Mouse (Mus musculus) forebrain, embryonic 12.5 days (tissue): Measurements from ENCODE around the gene Myo3a. TPM values are rescaled to one million over a fixed set of nuclear protein-coding genes. Genes with fewer than 3 reads are reported as not detected.
"Not testable (repeated sequence)": the region's sequence is repeated elsewhere in the genome, so short reads cannot be mapped to it uniquely, and the experiment has no call there.

ENCODE experiments used
- ATAC-seq: fragments of 200-750 bp; cut with Nextera tagmentation; 2 replicates; pipeline ENCODE4 v1.8.0; 2017; ENCODE audit warnings: moderate TSS enrichment; ENCODE audit not compliant: low FRiP score
- H3K27ac ChIP-seq: fragments of 300-500 bp; sonication (generic); 2 replicates; pipeline ENCODE4 v1.5.1; 2016; ENCODE audit warnings: mild to moderate bottlenecking
- H3K27me3 ChIP-seq: fragments of 300-500 bp; sonication (generic); 2 replicates; pipeline ENCODE4 v1.6.1; 2016; ENCODE audit warnings: mild to moderate bottlenecking
- H3K36me3 ChIP-seq: fragments of 300-500 bp; sonication (generic); replicated peaks from 2 replicates; pipeline ENCODE4 v1.6.1; 2016; ENCODE audit warnings: mild to moderate bottlenecking
- H3K4me1 ChIP-seq: fragments of 300-500 bp; sonication (generic); 2 replicates; pipeline ENCODE4 v1.6.1; 2016
- H3K4me2 ChIP-seq: fragments of 300-500 bp; sonication (generic); 2 replicates; pipeline ENCODE4 v1.6.1; 2016; ENCODE audit warnings: mild to moderate bottlenecking, moderate library complexity
- H3K4me3 ChIP-seq: fragments of 300-500 bp; sonication (generic); replicated peaks from 2 replicates; pipeline ENCODE4 v1.5.1; 2016; ENCODE audit warnings: mild to moderate bottlenecking
- H3K9ac ChIP-seq: fragments of 300-500 bp; sonication (generic); 2 replicates; pipeline ENCODE4 v1.6.1; 2016; ENCODE audit warnings: mild to moderate bottlenecking
- H3K9me3 ChIP-seq: fragments of 300-500 bp; sonication (generic); 2 replicates; pipeline ENCODE4 v1.6.1; 2016
- WGBS: fragments of 180-500 bp; shearing (Covaris S2); methylation state at CpG from one replicate; pipeline ENCODE4 v1.1.7; 2016; 5-methylcytosine and 5-hydroxymethylcytosine counted together
- polyA plus RNA-seq: library from polyadenylated mRNA; unstranded; fragments of >200 nt; fragmentation: Nextera tagmentation; extraction: Ambion mirVana; gene quantifications from 2 replicates; pipeline ENCODE4 v1.2.1, GENCODE M21; 2016

The Myo3a gene
- polyA plus RNA-seq, 1 experiment from 2014 or later, result 0.15 TPM

DNA sequence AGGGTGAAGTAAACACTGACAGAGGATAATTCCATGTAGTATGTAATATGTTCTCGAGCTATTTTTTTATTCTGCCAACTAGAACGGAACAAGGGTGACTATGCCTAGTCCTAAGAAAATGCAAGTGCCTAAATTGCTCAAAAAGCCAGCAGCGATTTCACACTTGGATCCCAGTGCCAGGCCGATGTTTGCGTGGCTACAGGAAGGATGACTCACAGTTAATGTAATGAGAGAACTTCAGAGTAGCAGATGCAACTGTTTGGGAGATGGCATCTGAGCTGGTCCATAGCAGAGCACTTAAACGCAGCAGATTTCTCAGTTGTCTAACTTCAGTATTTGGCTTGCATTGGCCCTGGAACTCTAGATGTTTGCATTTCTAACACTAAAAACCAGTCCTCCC, 321.1 kb downstream of the Myo3a start:
- no peak overlapping the region for H3K4me3 ChIP-seq
- H3K27me3 ChIP-seq, result no peaks in the 10 kb centered on the region
- H3K36me3 ChIP-seq, result no peaks in the 10 kb centered on the region
- H3K4me1 ChIP-seq, result no peaks in the 10 kb centered on the region
- ATAC-seq, result no peak
- WGBS, result 91% methylated on average over 6 of the region's 6 CpGs
- no peak overlapping the region for H3K27ac ChIP-seq
- no peak overlapping the region for H3K4me2 ChIP-seq
- no peak overlapping the region for H3K9ac ChIP-seq
- no peaks in the 10 kb centered on the region for H3K9me3 ChIP-seq

DNA sequence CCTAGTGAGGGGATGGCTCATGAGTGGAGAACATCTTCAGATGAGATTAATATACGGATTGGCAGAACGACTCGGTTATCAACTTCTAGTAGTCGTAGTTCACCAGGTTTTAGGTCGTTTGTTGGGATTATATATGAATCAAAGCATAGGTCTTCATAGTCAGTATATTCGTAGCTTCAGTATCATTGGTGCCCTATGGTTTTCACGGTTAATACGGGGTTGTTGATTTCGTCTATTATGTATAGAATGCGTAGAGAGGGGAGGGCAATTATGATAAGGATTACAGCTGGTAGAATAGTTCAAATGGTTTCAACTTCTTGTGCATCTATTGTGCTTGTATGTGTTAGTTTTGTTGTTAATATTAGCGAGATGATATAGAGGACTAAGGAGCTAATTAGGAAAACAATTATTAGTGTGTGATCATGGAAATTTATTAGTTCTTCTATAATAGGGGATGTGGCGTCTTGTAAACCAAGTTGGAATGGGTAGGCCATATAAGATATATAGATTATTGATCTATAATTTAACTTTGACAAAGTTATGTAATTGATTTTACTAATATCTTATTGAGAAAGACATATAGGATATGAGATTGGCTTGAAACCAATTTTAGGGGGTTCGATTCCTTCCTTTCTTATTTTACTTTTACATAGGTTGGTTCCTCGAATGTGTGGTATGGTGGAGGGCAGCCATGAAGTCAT, 360.3 kb downstream of the Myo3a start:
- ATAC-seq, result peak; percentile 86
- not testable (repeated sequence) for H3K27ac ChIP-seq, H3K9ac ChIP-seq, H3K9me3 ChIP-seq, H3K27me3 ChIP-seq, H3K4me2 ChIP-seq, H3K4me1 ChIP-seq, H3K4me3 ChIP-seq, H3K36me3 ChIP-seq
- 88% methylated on average over 14 of the region's 14 CpGs for WGBS

DNA sequence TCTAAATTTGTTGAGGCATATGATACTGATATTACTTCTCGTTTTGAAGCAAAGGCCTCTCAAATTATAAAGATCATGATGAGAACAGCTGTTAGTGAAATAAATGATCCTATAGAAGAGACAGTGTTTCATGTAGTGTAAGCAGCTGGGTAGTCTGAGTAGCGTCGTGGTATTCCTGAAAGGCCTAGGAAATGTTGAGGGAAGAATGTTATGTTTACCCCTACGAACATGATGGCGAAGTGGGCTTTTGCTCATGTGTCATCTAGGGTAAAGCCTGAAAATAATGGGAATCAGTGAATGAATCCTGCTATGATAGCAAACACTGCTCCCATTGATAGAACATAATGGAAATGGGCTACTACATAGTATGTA, 360.9 kb downstream of the Myo3a start:
- not testable (repeated sequence) for H3K27me3 ChIP-seq, H3K27ac ChIP-seq, H3K9ac ChIP-seq, H3K4me3 ChIP-seq, H3K4me2 ChIP-seq, H3K4me1 ChIP-seq, H3K36me3 ChIP-seq, H3K9me3 ChIP-seq
- ATAC-seq, result peak; percentile 50
- 88% methylated on average over 5 of the region's 5 CpGs for WGBS

DNA sequence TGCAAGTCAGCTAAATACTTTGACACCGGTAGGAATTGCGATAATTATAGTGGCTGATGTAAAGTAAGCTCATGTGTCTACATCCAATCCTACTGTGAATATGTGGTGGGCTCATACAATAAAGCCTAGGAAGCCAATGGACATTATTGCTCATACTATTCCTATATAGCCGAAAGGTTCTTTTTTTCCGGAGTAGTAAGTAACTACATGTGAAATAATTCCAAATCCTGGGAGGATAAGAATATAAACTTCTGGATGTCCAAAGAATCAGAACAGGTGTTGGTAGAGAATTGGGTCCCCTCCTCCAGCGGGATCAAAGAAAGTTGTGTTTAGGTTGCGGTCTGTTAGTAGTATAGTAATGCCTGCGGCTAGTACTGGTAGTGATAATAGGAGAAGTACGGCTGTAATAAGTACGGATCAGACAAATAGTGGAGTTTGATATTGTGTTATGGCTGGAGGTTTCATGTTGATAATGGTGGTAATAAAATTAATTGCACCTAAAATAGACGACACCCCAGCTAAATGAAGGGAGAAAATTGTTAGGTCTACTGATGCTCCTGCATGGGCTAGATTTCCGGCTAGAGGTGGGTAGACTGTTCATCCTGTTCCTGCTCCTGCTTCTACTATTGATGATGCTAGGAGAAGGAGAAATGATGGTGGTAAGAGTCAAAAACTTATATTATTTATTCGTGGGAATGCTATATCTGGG, 361.5 kb downstream of the Myo3a start:
- not testable (repeated sequence) for H3K27me3 ChIP-seq, H3K27ac ChIP-seq, H3K9me3 ChIP-seq, H3K9ac ChIP-seq, H3K4me1 ChIP-seq, H3K36me3 ChIP-seq, H3K4me2 ChIP-seq, H3K4me3 ChIP-seq
- ATAC-seq, result peak; percentile 95
- 77% methylated on average over 12 of the region's 12 CpGs for WGBS

DNA sequence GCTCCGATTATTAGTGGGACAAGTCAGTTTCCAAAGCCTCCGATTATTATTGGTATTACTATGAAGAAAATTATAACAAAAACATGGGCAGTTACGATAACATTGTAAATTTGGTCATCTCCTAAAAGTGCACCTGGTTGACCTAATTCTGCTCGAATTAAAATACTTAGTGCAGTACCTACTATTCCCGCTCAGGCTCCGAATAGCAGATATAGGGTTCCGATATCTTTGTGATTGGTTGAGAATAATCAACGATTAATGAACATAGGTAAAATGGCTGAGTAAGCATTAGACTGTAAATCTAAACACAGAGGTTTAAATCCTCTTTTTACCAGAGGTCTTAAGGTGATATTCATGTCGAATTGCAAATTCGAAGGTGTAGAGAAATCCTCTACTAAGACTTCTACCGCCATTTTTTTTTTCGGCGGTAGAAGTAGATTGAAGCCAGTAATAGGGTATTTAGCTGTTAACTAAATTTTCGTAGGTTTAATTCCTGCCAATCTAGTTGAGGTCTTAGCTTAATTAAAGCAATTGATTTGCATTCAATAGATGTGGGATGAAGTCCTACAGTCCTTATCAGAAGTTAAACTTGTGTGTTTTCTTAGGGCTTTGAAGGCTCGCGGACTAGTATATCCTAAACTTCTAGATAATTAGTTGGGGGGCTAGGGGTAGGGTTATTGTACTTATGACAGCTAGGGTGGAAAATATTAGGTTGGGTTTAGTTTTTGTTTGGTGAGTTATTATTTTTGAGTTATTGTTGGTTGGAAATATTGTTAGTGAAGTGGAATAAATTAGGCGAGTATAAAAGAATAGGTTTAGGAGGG, 362.3 kb downstream of the Myo3a start:
- H3K9ac ChIP-seq, H3K27ac ChIP-seq, H3K4me3 ChIP-seq, H3K27me3 ChIP-seq, H3K9me3 ChIP-seq, H3K4me2 ChIP-seq, H3K4me1 ChIP-seq, H3K36me3 ChIP-seq: not testable (repeated sequence)
- peak; percentile 92 for ATAC-seq
- 89% methylated on average over 16 of the region's 17 CpGs for WGBS

DNA sequence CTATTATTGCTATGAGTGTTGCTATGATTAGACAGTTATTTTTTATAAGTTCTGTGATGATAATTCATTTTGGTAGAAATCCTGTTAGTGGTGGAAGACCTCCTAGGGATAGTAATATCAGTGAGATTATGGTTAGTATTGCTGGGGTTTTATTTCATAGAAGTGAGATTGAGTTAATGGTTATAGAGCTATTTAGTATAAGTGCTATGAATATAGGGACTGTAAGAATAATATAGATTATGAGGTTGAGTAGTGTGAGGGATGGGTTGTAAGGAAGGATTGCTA, 362.8 kb downstream of the Myo3a start:
- Histone ChIP-seq H3K36me3 (no peaks in the 10 kb centered on the region), H3K4me1 (no peaks in the 10 kb centered on the region), H3K9ac (no peak overlapping the region), H3K27me3 (no peaks in the 10 kb centered on the region), H3K4me3 (no peak overlapping the region), H3K27ac (no peak overlapping the region), H3K9me3 (no peaks in the 10 kb centered on the region), H3K4me2 (no peak overlapping the region)
- no peak for ATAC-seq

DNA sequence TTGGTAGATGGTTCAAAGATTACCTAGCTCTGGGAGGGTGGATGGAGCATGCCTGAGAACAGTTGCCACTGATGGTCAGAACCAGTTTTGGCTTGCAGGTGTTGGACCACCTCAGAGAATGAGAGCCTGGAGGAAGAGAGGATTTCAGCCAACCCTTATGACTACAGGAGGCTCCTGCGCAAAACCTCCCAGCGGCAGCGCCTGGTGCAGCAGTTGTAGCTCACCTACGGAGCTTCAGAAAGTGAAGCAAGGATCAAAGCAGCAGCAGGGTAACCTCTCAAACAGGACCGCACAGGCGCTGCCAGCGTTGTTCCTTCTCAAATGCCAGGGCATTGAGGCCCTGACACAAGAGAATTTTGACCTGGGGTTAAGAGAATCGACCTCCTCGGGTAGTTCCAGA, 390.6 kb downstream of the Myo3a start:
- H3K4me3 ChIP-seq, result no peak overlapping the region
- no peak for ATAC-seq
- H3K27me3 ChIP-seq, result peaks cover 59% of the 10 kb centered on the region
- WGBS, result 3% methylated on average over 9 of the region's 9 CpGs
- H3K4me2 ChIP-seq, result no peak overlapping the region
- H3K9me3 ChIP-seq, result no peaks in the 10 kb centered on the region
- no peaks in the 10 kb centered on the region for H3K36me3 ChIP-seq
- peak overlapping the region; percentile 26; the same call in 1 of the 2 replicates for H3K27ac ChIP-seq
- no peak overlapping the region for H3K9ac ChIP-seq
- H3K4me1 ChIP-seq, result peaks cover 37% of the 10 kb centered on the region

DNA sequence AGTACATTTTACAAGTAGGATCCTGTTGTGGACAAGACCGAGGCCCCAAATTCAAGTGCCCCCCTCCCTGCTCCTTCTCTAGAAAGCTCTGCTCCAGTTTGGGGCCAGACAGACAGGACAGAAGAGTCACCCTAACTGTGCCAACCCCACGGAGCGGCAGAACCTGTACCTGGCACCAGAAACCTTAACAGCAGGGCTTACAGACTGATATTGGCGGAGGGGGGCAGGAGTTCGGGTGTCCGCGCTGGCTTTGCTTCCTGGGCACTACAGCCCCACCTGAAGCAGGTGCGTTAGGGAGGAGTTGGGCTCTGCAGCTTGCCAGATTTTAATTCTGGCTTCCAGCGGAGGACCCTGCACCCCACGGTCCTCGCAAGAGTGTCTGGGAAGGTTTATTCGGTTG, 392.1 kb downstream of the Myo3a start:
- Histone ChIP-seq H3K4me2 (peak overlapping the region; percentile 79), H3K9me3 (no peaks in the 10 kb centered on the region), H3K36me3 (no peaks in the 10 kb centered on the region), H3K27me3 (peaks cover 73% of the 10 kb centered on the region), H3K4me1 (peaks cover 46% of the 10 kb centered on the region), H3K4me3 (peak overlapping the region; percentile 15), H3K9ac (0 out of 2 replicates have a peak overlapping the region, but pooled peaks have one; percentile 12), H3K27ac (peak overlapping the region; percentile 95)
- WGBS, result 3% methylated on average over 12 of the region's 12 CpGs
- no peak for ATAC-seq

DNA sequence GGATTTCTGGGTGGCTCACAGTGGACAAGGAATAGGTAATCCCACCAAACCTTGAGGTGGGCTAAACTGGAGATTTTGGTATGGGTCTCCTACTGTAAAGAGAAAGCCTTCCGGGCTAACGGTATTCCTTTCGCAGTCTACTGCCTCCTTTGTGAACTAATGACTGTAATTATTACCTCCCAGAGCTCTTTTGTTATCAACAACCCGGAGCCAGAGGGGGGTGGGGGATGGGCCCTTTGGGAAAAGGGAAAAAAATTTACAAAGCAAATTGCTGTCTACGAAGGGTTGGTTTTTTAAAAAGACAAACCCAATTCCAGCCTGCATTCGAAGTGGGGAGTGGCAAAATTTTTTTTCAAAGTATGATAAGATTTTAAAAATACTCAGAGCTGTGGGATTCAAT, 392.7 kb downstream of the Myo3a start:
- H3K27ac ChIP-seq, result peak overlapping the region; percentile 95
- H3K4me1 ChIP-seq, result peaks cover 46% of the 10 kb centered on the region
- peak; percentile 56 for ATAC-seq
- no peaks in the 10 kb centered on the region for H3K9me3 ChIP-seq
- H3K4me2 ChIP-seq, result peak overlapping the region; percentile 79
- no peaks in the 10 kb centered on the region for H3K36me3 ChIP-seq
- 0 out of 2 replicates have a peak overlapping the region, but pooled peaks have one; percentile 12 for H3K9ac ChIP-seq
- under 1% methylated on average over 6 of the region's 6 CpGs for WGBS
- H3K27me3 ChIP-seq, result peaks cover 77% of the 10 kb centered on the region
- H3K4me3 ChIP-seq, result peak overlapping the region; percentile 15

DNA sequence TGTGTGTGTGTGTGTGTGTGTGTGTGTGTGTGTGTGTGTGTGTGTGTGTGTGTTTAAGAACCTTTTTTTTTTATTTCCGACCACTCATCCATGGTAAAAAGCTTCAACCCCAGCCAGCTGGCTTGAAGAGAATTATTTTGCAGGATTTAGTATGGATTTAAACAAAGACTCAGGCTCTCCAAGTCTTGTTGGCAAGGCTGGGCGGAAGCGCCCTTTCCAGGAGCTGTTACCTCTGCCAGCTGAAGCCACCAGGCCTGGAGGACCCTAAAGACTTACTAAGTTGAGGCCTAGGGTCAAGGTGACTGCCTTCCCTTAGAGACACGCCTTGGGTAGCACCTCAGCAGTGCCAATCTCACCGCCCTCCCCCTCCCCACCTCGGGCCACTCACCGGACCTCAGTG, 393.2 kb downstream of the Myo3a start:
- ATAC-seq, result no peak; the same call in 1 of the 2 replicates
- Histone ChIP-seq H3K36me3 (no peaks in the 10 kb centered on the region), H3K27ac (peak overlapping the region; percentile 95), H3K9ac (peak overlapping the region; percentile 42; the same call in 1 of the 2 replicates), H3K27me3 (peaks cover 82% of the 10 kb centered on the region), H3K9me3 (no peaks in the 10 kb centered on the region), H3K4me1 (peaks cover 46% of the 10 kb centered on the region), H3K4me2 (peak overlapping the region; percentile 79), H3K4me3 (no peak overlapping the region)
- 3% methylated on average over 7 of the region's 7 CpGs for WGBS

DNA sequence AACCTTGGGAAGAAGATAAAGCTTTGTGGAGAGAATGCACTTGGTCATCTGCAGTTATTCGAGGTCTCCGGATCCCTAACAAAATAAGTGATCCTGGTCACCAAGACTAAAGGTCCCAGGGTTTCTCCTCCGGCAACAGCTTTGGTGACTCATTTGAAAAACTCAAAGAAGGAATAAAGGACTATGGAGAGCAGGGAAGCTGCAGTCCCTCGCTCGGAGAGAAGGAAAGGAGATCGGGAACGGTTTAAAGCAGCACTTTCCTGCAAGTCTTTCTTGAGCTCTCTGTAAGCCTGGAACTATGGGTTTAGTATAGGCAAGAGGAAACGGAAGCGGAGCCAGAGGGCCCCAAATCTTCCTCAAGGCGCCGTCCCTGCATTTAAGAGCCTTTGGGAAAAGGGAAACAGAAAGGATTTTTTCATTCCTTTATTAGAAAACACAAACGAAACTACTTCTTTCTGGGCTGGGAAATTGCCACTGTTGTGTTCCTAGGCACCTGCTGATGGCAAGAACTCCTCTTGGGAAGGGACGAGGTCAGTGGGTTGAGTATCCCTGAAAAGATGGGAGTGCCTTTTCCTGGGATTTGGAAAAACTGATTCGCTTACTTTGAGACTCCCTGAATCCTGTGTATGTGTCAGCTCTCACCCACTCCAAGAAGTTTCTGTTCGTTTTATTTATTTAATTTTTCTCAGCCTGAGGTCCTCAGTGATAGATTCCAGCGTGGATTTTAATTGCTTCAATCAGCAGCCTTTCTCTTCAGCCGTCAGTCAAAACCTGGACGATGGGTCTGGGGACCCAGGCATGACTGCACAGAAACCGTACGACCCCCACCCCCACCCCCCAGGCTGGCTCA, 393.9 kb downstream of the Myo3a start:
- Histone ChIP-seq H3K27ac (peak overlapping the region; percentile 95), H3K4me1 (peaks cover 46% of the 10 kb centered on the region), H3K4me3 (peak overlapping the region; percentile 53), H3K9me3 (no peaks in the 10 kb centered on the region), H3K36me3 (no peaks in the 10 kb centered on the region), H3K9ac (peak overlapping the region; percentile 71; the same call in 1 of the 2 replicates), H3K27me3 (peaks cover 84% of the 10 kb centered on the region), H3K4me2 (peak overlapping the region; percentile 79)
- WGBS, result 4% methylated on average over 20 of the region's 20 CpGs
- peak; percentile 0; the same call in 1 of the 2 replicates for ATAC-seq
